Mouse (Mus musculus) spleen, adult 18-20 months (tissue): ENCODE measurements around the gene Dazap2.
"Not testable (repeated sequence)": the region's sequence is repeated elsewhere in the genome, so short reads cannot be mapped to it uniquely, and the experiment has no call there.

Source experiments
- DNase-seq, 2 experiments: peaks; one replicate each; pipeline ENCODE4 v3.0.0; 2022; ENCODE audit warnings: mixed read lengths in 2 of 2

Gene Dazap2

DNA sequence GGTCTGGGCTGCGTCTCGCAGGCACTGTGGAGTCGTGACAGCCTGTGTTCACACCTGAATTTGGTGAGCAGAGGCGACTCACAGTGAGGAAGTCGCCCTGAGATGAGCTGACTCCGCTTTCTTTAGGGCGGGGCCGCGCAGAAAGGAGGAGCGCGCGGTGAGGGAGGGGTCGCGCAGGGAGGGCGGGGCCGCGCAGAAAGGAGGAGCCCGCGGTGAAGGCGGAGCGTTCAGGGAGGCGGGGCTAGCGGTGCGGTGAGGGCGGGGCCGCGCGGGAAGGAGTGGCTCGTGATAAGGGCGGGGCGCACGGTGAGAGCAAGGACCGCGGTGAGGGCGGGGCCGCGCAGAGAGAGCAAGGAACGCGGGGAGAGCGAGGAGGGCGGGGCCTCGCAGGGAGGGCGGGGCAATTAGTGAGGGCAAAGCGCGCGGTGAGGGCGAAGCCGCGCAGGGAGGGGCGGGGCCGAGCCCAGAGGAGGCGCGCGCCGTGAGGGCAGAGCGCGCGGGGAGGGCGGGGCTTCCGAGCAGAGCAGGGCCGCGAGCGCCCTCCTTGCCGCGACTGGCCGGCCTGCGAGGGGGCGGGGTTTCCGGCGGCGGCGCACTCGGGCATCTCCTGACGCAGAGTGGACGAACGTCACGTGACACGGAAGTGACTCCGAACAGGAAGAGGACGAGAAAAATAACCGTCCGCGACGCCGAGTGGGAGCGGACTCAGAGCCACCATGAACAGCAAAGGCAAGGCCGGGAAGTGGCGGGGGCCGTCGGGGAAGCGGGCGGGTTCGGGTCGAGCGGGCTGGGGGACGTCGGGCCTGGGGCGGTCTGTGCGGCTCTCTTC, at the start of gene Dazap2:
Gene Dazap2, plus strand, starts transcription at position 354 of the 829 bp plus-strand sequence.
- peak; percentile 99 for DNase-seq

DNA sequence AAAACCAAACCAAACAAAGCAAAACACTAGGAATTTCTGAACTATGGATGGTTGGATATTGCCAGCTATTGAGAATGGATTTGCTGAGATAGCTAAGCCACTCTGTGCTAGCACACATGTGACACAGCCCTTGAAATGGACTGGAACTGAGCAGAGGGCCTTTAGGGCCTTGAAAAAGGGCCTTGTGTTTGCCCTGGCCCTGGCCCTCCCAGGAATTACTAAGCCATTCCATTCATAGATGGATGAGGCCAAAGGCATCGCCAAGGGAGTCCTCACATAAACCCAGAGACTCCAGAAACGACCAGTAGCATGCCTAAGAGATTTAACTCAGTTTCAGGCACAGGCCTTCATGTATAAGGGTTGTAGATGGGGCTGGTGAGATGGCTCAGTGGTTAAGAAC, 48.6 kb upstream of the Dazap2 start:
- no peak for DNase-seq

DNA sequence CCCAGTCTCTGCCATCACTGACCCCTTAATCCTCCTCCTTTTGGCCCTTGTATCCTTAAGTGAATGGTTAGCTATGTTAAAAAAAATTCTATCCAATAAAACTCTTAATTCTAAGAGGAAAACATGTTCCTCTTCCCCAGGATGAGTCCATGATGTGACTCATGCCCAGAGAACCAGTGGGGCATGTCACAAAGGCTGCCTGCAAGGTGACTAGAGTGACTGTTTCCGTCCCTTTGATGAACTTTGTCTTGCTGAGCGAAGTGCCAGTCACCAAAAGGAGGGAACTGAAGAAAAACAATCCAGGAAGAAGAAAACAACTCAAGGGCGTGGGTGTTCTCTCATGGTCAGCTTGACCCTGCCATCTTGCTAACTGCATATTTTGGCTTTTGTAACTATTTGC, 45.9 kb upstream of the Dazap2 start:
- DNase-seq, result no peak

DNA sequence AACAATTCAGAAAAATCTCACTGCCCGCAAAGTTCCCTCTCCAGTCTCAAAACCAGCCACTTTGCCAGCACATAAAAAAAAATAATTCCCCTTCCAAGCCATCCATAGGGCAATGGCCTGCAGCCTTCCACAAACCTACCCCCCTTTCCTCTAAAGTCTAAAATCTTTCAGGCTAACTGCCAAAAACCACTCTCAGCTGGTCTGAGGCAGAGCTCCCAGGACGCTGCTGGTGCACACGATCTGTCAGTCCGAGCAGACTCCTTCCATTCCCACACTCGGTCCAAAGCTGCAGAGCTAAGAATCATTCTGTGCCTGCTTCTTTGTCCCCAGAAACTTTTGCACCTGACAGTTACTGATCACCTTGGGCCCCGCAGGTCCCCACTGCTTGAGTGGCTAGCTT, 41.2 kb upstream of the Dazap2 start:
- DNase-seq, result no peak

DNA sequence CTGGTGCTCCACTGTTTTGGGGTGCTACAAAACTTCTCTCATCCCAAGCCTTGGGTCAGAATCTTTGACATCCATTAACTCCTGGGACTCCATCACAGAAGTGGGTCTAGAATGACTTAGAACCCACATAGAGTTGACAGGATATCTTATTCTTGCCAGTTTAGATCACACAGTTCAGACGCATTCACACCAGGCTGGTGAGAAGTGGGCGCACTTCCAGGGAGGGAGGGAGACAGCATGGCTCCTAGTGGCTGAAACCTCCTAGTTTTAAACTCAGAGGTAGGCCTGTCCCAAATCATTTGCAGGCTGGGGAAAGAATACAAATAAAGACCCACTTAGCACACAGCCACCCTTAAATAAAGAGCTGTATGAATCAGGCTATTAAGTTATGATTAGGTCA, 40.8 kb upstream of the Dazap2 start:
- no peak for DNase-seq

DNA sequence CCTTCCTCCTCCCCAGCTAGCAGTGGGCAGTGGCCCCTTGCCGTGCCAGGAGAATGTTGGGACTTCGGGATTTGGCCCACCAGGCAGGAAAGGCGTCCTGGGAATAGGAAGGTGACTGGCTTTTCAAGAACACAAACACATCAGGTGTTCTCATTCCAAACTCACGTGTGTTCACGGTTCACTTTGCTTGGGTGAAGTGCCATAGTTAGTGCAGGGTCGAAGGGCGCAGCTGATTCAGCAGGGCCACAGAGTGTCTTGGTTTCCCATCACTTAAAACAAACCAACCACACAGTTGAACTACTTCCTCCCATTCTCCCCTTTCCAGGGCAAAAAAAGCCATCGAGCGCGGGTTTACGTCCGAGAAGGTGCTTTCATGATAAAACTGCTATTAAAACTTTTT, 39.8 kb upstream of the Dazap2 start:
- DNase-seq, result no peak

DNA sequence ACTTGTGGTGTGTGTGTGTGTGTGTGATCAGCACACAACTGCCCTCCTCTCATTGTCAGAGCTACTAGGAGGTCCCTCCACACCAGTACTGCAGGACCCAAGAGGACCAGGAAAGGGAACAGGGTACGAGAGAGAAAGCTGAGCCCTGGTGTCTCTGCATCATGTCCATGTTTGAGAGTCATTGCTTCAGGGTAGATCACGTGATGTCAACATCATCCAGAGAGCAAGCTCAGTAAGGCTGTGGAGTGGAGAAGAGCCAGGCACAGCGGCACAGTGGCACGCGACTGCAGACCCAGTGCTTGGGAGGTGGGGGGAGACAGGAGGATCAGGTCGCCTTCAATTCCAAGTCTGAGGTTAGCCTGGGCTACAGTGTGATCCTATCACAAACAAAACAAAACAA, 38.8 kb upstream of the Dazap2 start:
- no peak for DNase-seq

DNA sequence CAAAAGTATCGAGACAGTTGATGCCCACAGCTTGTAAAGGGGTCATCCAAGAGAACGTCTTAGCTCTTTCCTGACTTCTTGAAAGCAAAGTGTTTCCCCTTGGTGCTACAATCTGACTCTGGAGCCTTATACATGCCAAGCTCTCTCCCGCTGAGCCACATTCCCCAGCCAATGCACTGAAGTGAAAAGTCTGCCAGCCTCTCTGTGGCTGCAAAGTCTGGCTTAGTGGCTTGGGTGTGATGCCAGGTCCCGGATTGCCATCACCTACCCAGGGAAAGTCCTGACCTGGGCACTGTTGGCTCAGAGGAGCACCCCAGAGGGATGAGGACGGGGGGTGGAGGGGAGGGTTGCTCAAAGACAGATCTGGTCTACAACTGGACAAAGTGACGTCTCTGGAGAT, 38.3 kb upstream of the Dazap2 start:
- no peak for DNase-seq

DNA sequence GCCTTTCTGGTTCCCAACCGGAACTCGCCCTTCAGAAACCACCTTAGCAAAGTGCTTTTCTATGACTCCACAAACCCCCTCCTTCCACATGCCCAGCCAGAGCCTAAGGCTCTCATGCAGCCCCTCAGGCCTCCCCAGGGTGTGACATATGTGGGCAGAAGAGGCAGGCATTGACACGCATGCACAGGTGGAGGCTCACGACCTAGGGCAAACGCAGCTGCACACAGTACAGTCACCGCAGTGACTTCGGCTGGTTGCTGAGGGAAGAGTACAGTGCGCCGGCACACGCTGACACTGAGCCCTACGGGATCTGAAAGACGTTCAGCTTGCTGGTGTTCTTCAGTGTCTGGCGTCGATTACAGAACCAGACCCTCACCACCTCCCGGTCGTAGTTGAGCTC, 37.2 kb upstream of the Dazap2 start:
- no peak for DNase-seq

DNA sequence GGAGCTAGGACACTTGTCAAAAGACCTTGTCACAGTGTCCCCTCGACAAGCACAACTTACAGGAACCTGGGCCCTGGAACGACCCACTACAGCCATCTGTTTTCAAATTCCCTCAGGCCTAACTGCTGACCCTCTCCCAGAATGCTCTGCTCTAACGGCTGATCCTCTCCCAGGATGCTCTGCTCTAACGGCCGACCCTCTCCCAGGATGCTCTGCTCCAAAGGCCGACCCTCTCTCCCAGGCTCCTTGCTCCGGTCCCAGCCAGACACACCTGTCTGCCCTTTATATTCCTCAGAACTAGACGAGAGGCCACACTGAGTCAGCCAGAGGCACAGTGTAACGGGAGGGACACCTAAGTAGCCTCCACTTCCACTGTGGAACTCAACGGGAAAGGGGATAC, 35.0 kb upstream of the Dazap2 start:
- DNase-seq, result no peak

DNA sequence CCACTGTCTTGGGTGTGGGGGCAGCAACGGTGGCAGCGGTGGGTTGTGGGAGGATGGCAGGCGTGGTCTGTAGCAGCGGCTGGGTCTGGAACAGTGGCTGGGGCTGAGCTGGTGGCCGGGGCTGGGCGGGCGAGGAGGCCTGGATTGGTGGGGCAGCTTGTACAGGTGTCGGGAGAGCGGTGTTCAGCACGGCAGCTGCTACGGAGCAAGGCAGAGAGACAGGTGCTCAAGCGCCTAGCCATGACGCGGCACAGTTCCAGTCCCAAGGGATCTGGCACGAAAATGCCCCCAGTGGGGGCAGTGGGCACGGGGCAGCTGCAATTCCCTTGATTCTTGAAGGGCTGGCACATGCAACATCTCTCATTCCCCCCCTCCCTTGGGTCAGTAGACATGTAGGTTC, 29.2 kb upstream of the Dazap2 start:
- DNase-seq, result no peak

DNA sequence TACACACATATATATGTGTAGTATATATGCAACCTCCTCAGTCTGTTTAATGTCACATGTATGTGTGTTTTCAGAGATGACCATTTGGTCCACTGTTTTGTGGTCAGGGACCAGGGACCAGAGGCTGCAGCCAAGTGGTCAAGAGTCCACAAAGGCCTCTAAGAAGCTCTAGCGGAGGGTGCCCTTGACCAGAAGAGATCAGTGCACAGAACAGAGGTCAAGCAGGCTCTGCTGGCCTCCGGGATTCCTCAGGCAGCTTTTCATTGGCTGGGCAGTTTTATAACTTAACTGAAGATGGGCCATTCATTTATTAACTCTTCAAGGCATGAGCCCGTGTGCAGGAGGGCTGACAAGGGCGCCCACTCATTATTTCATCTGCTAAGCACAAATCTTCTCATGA, 28.0 kb upstream of the Dazap2 start:
- DNase-seq, result no peak

DNA sequence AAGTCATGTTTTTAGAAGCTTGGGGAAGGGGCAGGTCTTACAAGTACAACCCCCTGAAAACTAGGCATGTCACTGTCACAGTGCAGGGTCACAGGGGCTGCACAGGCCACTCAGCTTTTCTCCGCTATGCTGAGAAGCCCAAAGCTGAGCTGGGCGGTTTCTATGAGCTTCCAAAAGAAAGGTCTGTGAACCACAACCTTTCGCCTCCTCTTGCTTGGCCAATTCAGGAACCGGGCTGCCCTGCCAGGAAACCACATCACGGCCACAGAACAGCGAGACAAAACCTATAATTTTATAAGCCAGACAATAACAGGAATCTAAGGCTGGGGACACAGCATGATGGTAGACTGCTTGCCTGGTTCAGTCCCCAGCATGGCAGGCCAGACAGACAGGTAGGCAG, 26.9 kb upstream of the Dazap2 start:
- DNase-seq, result no peak

DNA sequence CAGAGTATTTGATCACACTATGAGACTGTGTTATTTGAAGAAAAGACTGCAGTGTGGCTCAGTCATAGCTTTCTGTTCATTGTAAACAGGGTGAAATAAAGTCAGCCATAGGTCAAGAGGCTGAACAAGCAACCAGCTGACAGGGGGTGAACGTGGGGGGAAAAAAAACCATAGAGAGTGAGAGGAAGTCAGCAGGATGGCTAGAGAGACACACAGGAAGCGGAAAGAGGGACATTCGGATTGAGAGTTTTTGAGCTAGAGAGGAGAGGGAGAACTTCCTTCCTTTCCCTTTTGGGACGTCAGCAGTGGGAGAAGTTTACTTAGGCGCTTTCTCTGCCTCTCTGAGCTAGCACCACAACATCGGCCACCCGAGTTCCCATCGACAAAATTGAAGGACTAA, 24.7 kb upstream of the Dazap2 start:
- no peak for DNase-seq

DNA sequence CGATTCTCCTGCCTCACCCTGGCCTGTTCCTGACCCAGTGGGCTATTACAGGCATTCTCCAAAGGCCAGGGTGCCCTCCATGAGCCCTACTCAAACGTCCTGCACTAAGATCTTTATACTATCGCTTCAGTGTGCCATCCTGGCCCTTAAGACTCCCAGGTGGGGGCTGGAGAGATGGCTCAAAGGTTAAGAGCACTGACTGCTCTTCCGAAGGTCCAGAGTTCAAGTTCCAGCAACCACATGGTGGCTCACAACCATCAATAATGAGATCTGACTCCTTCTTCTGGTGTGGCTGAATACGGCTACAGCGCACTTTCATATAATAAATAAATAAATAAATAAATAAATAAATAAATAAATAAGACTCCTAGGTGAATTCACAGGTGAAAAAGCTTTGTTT, 22.3 kb upstream of the Dazap2 start:
- DNase-seq, result no peak

DNA sequence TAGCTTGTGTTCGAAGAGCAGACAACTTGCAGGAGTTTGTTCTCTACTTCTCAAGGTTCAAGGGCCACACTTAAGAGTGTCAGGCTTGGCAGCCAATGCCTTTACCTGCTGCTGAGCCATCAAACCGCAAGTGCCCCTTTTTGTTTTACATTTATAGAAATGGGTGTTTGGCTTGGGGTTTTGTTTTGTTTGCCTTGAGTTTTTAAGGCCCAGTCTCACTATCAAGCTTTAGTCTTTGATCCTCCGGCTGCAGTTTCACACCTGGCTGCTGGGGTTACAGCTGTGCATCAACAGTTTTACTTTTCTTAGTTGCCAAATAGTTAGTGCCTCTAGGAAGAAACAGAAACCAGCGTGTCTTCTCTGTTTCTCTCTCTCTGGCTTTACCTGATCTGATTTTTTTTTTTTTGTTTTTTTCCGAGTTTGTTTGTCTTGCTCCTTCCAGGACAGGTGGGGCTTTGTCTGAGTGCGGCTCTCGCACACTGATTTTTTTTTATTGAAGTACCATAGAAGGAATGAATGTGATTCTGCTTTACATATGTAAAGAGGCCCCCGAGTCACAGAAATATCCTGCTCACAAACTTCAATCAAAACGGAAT, 16.8 kb upstream of the Dazap2 start:
- no peak for DNase-seq

DNA sequence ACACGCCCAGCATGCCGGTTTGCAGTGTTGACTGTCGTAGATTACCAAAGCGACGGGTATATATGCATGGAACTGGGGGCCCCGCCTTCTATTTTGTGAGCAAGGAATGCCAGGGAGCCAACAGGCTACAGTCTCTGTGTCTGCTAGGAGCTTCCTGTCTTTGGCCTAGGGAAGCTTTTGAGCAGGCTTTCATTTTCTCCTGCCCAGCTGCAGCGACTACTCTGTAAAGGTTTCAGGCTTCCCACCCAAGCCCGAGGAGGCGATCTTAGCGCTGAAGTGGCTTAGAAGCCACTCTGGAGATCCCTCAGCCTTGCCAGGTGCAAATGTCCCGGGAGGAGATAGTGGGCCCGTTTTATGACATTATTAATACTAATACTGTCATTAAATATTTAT, 16.3 kb upstream of the Dazap2 start:
- DNase-seq, result peak in 1 of 2 experiments; percentile 42

DNA sequence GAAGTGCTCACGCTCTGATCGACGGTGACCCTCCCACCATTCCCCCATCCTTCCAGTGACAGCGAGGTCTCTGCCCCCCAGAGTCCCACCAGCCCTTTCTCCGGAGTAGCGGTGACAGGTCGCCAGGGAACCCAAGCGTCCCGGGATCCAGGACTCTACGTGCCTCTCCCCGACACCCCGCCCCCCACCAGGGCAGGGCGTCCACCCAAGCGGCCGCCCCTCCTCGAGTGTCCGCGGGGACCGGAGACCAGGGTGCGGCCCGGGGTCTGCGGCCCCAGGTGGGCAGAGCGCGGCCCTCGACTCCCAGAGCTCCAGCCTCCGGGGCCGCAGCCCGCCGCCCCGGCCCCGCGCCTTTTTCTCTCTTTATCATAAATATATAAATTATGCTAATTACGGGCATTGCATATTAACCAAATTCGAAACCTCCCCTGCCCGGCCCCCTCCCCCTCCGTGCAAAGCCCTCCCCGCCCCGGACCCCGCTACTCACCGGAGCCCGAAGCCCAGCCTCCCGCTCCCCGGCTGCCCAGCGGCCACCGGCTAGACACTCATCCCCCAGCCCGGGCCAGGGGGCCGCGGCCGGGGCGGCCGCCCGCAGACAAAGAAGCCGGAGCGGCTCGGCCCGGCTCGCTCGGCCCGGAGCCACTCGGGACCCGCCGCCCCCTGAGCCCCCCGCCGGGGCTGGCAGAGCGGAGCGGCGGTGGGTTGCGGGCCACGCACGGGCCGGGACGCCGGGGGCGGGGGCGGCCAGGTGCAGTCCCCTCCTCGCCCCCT, 15.7 kb upstream of the Dazap2 start, which contains the start of gene Pou6f1:
Gene Pou6f1, minus strand, starts transcription at position 709 of the 771 bp plus-strand sequence.
- DNase-seq, result peak; percentile 33 to 57

DNA sequence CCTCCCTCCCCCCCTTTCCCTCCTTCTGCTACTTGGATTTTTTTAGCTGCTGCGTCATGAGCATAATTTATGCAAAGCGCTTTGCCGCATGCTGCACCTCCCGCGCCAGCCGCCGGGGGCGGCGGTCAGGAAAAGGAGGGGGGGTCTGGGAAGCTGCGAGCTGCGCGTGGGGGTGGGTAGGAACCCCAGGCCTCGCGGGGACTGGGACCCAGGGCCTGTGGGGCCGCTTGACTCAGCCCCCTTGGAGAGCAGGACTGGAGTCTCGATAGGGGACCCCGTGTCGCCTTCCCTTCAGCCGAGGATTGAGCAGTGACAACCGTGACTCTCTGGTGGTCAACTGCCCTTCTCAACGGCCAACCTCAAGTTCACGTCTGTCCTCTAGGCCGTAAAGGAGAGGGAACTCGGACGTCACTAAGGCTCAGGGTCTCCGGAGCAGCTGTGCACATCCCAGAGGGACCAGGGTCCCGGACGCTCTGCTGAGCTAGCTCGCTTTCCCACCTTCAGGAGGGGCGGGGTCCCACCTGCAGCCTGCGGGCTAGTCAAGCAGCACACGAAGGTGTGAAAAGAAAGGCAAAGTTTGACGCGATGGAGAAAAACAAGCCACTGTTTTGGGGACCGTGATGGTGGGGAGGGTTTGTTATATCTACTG, 15.0 kb upstream of the Dazap2 start:
- DNase-seq, result peak; percentile 70 to 73

DNA sequence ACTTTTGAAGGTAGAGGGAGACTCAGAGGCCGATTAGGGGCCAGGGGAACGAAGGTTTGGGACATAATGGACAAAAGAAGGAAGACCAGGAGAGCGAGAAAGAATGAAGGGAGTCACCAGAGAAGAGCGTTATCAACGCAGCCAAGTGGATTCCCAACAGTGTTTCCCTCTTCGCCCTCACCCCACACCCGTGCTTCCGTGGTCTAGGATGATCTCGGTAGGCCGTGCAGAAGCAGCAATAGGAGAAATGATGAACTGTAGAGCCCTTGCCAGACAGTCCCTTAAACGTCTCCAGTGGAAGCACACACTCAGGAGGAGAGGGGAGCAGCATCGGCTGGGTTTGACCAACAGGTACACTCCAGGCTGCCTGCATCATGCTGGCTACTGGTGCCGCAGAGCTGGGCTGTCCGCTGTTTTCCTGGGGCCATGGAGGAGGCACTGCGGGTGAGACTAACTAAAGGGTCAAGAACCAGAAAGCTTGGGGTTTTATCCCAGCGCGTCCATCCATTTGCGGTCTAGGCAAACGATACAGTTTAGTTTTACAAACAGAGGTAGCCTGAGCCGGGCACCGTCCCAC, 14.4 kb upstream of the Dazap2 start:
- no peak for DNase-seq

DNA sequence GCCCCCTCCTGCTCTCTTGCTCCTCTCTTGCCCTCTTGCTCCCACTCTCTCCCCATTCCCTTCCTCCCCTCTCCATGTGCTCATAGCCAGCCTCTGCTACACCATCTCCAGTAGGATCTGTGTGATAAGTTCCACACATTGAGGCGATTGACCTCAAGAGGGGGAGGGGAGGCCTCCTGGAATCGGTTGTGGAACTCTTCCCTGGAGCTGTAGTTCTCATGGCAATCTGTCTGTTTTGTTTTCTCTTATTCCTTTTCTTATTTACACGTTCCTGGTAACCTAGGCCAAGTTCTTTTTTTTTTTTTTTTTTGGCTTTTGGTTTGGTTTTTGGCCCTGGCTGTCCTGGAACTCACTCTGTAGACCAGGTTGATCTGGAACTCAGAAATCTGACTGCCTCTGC, 13.5 kb upstream of the Dazap2 start:
- DNase-seq, result no peak

DNA sequence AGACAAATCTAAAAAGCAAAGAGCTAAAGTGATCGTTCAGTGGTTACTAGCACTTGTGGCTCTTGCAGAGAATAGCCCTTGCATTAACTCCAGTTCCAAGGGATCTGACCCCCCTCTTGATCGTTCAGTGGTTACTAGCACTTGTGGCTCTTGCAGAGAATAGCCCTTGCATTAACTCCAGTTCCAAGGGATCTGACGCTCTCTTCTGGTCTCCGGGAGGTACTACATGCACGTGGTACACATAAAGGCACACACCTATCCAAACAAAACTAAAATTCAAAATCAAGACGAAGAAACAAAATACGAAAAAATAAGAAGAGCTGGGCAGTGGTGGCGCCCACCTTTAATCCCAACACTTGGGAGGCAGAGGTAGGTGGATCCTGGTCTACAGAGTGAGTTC, 8.5 kb upstream of the Dazap2 start:
- not testable (repeated sequence) for DNase-seq

DNA sequence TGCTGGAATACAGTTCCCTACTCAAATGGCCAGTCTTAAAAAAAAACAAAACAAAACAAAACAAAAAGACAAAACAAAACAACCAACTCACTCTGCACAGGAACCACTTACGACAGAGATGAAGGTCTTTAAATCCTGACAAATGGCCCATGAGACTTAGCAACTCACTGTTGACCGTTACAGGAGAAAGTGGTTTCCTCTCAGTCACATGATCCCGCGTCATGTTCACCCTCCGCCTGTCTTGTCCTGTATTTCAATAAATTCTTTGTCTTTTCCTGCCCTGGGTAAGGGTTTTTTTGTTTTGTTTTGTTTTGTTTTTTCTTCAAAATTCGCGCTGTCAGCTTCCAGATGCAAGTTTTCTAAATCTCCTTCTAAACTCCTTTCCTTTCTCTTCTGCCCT, 3.2 kb upstream of the Dazap2 start:
- DNase-seq, result no peak
